Mouse (Mus musculus) hindbrain, embryonic 14.5 days (tissue): Measurements from ENCODE around the gene Rnaseh1. TPM values are rescaled to one million over a fixed set of nuclear protein-coding genes. Genes with fewer than 3 reads are reported as not detected.
A peak's percentile ranks its signal among the peaks of the same experiment; 100 is the strongest.

Experiments used
- ATAC-seq: fragments of 200-750 bp; cut with Nextera tagmentation; 2 replicates; pipeline ENCODE4 v1.8.0; 2017; ENCODE audit warnings: moderate number of reproducible peaks, mild to moderate bottlenecking, moderate TSS enrichment, moderate library complexity; ENCODE audit not compliant: low FRiP score
- DNase-seq: peaks from one replicate; pipeline ENCODE4 v3.0.0-alpha.2; 2015; ENCODE audit warnings: low spot score
- H3K27ac ChIP-seq: fragments of 300-500 bp; sonication (generic); 2 replicates; pipeline ENCODE4 v1.5.1; 2014; ENCODE audit warnings: mild to moderate bottlenecking, moderate library complexity
- H3K27me3 ChIP-seq: fragments of 300-500 bp; sonication (generic); 2 replicates; pipeline ENCODE4 v1.6.1; 2014; ENCODE audit warnings: mild to moderate bottlenecking, low read length, mixed read lengths; ENCODE audit not compliant: control insufficient read depth, insufficient read depth
- H3K36me3 ChIP-seq: fragments of 300-500 bp; sonication (generic); replicated peaks from 2 replicates; pipeline ENCODE4 v1.6.1; 2014; ENCODE audit not compliant: control insufficient read depth, insufficient read depth
- H3K4me1 ChIP-seq: fragments of 300-500 bp; sonication (generic); replicated peaks from 2 replicates; pipeline ENCODE4 v1.6.1; 2014; ENCODE audit warnings: antibody characterized with exemption, low read length, mixed read lengths; ENCODE audit not compliant: control insufficient read depth, insufficient read depth
- H3K4me2 ChIP-seq: fragments of 300-500 bp; sonication (generic); replicated peaks from 2 replicates; pipeline ENCODE4 v1.6.1; 2014; ENCODE audit warnings: mild to moderate bottlenecking, moderate library complexity
- H3K4me3 ChIP-seq: fragments of 300-500 bp; sonication (generic); replicated peaks from 2 replicates; pipeline ENCODE4 v1.5.1; 2014; ENCODE audit warnings: mild to moderate bottlenecking, low read length
- H3K9ac ChIP-seq: fragments of 300-500 bp; sonication (generic); 2 replicates; pipeline ENCODE4 v1.6.1; 2014
- H3K9me3 ChIP-seq: fragments of 300-500 bp; sonication (generic); 2 replicates; pipeline ENCODE4 v1.6.1; 2016; ENCODE audit warnings: low read length; ENCODE audit not compliant: control insufficient read depth
- WGBS: fragments of 180-500 bp; shearing (Covaris S2); extraction: QIAGEN DNeasy Blood & Tissue Kit; methylation state at CpG from one replicate; pipeline ENCODE4 v1.1.7; 2014; 5-methylcytosine and 5-hydroxymethylcytosine counted together
- polyA plus RNA-seq: library from polyadenylated mRNA; unstranded; fragments of >200 nt; fragmentation: Nextera tagmentation; extraction: Ambion mirVana; gene quantifications from 2 replicates; pipeline ENCODE4 v1.2.1, GENCODE M21; 2014

The Rnaseh1 gene
- polyA plus RNA-seq, 1 experiment from 2014 or later, result 18.8 TPM

- DNase-seq (no peak), ATAC-seq (no peak)
- H3K9ac ChIP-seq, result no peak overlapping the region
- H3K27ac ChIP-seq, result no peak overlapping the region
- WGBS, result 86% methylated on average over 1 of the region's 1 CpGs
- no peak overlapping the region for H3K4me3 ChIP-seq
- H3K27me3 ChIP-seq, result no peaks in the 10 kb centered on the region
- no peaks in the 10 kb centered on the region for H3K36me3 ChIP-seq
- H3K4me1 ChIP-seq, result no peaks in the 10 kb centered on the region; the same call in 1 of the 2 replicates
- no peaks in the 10 kb centered on the region for H3K9me3 ChIP-seq
- no peak overlapping the region for H3K4me2 ChIP-seq
These were observed 26.8 kb upstream of the Rnaseh1 start for GRCm38 (mm10) chr12:28622641-28623040.

DNA sequence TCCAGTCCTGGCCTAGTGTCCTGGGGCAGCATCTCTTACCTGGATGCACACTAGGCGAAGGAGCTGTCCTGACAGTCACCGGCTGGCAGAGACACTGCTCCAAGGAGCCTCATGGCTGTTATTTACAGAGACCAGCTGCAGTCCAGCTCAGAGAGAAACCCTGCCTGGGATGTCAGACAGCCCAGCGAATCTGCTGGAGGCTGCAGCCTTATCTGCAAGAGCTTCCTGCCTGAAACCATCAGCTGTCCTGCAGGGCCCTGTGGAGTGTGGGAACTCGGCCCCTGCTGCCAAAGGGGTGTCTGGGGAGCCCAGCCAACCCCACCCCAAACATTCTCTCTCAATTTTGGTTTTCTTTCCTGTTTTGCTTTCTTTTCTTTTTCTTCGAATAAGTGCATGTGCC lies 26.2 kb upstream of the Rnaseh1 start, which contains the start of gene Colec11:
Colec11 (minus strand) TSS at position 183 of the 400 bp plus-strand sequence.
- 64% methylated on average over 5 of the region's 5 CpGs for WGBS
- H3K27me3 ChIP-seq, result no peaks in the 10 kb centered on the region

DNA sequence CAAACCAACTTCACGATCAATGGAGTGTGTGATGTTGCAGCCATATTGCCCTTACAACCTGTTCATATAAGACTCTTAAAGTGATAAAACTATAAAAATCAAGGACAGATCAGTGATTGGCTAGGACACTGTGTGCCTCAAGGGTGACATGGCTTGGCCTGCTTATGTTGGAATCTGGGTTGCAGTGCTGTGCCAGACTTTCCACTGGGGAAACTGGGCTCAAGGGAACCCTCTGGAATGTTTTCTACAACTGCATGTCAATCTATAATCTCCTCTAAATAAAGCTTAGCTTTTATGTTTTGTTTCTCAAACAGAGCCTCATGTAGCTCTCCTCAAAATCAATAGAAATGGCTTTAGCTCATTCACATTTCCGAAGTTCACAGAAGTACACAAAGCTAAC lies 25.2 kb upstream of the Rnaseh1 start:
- ATAC-seq (no peak), DNase-seq (no peak)
- no peak overlapping the region for H3K27ac ChIP-seq
- no peaks in the 10 kb centered on the region for H3K9me3 ChIP-seq
- peaks cover 16% of the 10 kb centered on the region for H3K36me3 ChIP-seq
- 93% methylated on average over 2 of the region's 2 CpGs for WGBS
- no peak overlapping the region for H3K9ac ChIP-seq
- no peak overlapping the region for H3K4me2 ChIP-seq
- no peak overlapping the region for H3K4me3 ChIP-seq
- H3K27me3 ChIP-seq, result no peaks in the 10 kb centered on the region
- no peaks in the 10 kb centered on the region; the same call in 1 of the 2 replicates for H3K4me1 ChIP-seq

More for the DNA sequence above, 26.2 kb upstream of the Rnaseh1 start, which contains the start of gene Colec11:
- Histone ChIP-seq H3K27ac (no peak within 1 kb of the TSS), H3K36me3 (peaks cover 5% of the 10 kb centered on the region), H3K4me2 (no peak within 1 kb of the TSS), H3K9ac (no peak within 1 kb of the TSS), H3K4me3 (no peak within 1 kb of the TSS), H3K4me1 (no peaks in the 10 kb centered on the region; the same call in 1 of the 2 replicates), H3K9me3 (no peaks in the 10 kb centered on the region)
- ATAC-seq (no peak), DNase-seq (no peak)

- ATAC-seq, result no peak
- Histone ChIP-seq H3K36me3 (peaks cover 27% of the 10 kb centered on the region), H3K9me3 (no peaks in the 10 kb centered on the region), H3K4me1 (no peaks in the 10 kb centered on the region; the same call in 1 of the 2 replicates), H3K27ac (no peak overlapping the region), H3K9ac (no peak overlapping the region), H3K4me3 (no peak overlapping the region), H3K4me2 (no peak overlapping the region), H3K27me3 (no peaks in the 10 kb centered on the region)
- DNase-seq, result no peak
- 84% methylated on average over 7 of the region's 7 CpGs for WGBS
These were observed 24.0 kb upstream of the Rnaseh1 start for GRCm38 (mm10) chr12:28625407-28625806.

DNA sequence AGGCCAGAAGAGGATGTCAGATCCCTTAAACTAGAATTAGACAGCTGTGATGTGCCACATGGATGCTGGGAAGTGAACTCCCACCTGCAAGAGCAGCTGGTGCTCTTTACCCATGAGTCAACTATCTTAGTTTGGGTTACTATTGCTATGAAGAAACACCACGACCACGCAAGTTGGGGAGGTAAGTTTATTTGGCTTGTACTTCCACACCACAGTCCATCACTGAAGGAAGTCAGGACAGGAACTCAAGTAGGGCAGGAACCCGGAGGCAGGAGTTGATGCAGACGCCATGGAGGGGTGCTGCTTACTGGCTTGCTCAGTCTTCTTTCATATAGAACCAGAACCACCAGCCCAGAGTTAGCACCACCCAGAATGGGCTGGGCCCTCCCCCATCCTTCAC lies 22.3 kb upstream of the Rnaseh1 start:
- ATAC-seq (no peak), DNase-seq (no peak)
- no peak overlapping the region for H3K4me2 ChIP-seq
- H3K4me3 ChIP-seq, result no peak overlapping the region
- 76% methylated on average over 4 of the region's 4 CpGs for WGBS
- no peaks in the 10 kb centered on the region; the same call in 1 of the 2 replicates for H3K4me1 ChIP-seq
- H3K27ac ChIP-seq, result no peak overlapping the region
- H3K36me3 ChIP-seq, result peaks cover 44% of the 10 kb centered on the region
- no peak overlapping the region for H3K9ac ChIP-seq
- no peaks in the 10 kb centered on the region for H3K27me3 ChIP-seq
- no peaks in the 10 kb centered on the region for H3K9me3 ChIP-seq

DNA sequence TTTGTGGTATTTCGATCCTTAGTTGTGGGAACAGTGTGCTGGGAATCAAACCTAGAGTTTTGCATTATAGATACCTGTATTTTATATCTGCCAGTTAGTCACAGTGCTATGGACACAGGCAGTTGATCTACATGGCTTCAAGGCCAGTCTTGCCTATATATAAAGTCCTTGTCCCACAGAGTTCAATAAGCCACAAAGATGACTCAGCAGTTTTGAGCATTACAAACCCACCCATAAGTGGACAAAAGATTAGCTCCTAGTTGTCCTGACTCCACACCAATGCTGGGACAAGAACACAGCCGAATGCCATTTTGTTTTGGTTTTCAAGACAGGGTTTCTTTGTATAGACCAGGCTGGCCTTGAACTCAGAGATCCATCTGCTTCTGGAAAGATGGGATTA lies 21.0 kb upstream of the Rnaseh1 start:
- Histone ChIP-seq H3K9me3 (no peaks in the 10 kb centered on the region), H3K4me2 (no peak overlapping the region), H3K27ac (no peak overlapping the region), H3K9ac (no peak overlapping the region), H3K4me1 (no peaks in the 10 kb centered on the region), H3K36me3 (peaks cover 58% of the 10 kb centered on the region), H3K4me3 (no peak overlapping the region), H3K27me3 (no peaks in the 10 kb centered on the region)
- DNase-seq (no peak), ATAC-seq (no peak)
- 93% methylated on average over 2 of the region's 2 CpGs for WGBS

DNA sequence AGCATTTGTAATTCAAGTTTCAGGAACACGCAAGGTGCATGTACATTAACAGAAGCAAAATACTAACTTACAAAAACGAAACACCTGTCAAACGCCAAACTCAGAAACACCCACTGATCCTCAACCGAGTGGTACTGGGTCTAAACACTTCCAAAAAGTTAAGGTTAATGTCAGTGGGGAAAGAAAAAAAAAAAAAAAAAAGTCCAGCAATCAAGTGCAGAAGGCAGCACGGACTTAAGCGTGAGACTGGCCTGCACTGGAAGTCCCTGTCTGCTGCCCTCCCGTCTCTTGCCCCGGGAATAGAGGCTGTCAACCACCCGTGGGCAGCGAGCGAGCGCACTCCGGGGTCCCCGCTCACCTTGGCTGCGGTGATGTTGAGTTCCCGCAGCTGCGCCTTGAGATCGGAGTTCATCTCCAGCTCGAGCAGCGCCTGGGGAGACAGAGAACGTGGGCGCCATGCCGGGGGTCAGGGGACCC lies 14.3 kb upstream of the Rnaseh1 start:
- H3K27ac ChIP-seq, result peak overlapping the region; percentile 92
- H3K9ac ChIP-seq, result peak overlapping the region; percentile 96
- ATAC-seq (no peak), DNase-seq (no peak)
- peak overlapping the region; percentile 85 for H3K4me3 ChIP-seq
- peaks cover 13% of the 10 kb centered on the region for H3K4me1 ChIP-seq
- H3K36me3 ChIP-seq, result peaks cover 45% of the 10 kb centered on the region
- H3K9me3 ChIP-seq, result no peaks in the 10 kb centered on the region
- peak overlapping the region; percentile 56 for H3K4me2 ChIP-seq
- no peaks in the 10 kb centered on the region for H3K27me3 ChIP-seq
- 2% methylated on average over 23 of the region's 23 CpGs for WGBS

DNA sequence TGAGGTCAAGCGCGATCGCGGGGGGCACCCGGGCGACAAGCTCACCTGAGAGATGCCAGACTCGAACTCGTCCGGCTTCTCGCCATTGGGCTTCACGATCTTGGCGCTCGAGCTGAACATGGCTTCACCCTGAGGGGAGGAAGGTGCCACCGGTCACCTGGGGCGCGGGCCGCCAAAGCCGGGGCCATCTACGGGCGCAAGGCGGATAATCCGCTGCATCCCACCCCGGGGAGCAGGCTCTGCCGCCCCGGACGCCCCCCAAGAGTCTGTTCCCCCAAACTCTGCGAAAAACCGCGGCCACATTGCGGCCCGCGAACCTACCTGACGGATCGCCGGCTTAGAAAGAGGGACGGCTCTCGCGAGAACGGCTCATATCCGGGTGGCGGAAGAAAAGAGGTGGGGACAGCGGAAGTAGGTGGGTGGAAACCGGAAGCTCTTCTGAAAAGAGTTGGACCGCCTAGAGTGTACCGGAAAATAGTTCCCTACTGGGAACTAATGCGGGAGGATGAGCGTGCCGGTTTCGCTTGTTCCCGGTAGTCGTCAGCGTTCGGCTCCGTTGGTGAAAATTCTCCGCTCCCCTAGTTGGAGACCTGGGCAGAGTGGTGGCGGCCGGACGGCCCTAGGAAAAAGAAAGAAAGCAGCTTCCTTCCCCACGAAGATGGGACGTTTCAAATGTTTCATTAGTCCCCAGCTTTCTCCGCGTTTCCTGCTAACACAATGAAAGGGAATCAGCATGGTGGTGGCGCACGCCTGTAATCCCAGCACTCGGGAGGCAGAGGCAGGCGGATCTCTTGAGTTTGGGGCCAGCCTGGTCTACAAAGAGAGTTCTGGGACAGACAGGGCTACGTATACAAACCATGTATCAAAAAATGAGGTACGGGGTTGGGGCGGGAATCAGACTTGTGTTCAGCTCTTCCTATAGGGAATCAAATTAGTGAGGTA lies 13.6 kb upstream of the Rnaseh1 start, which contains the start of gene Rps7:
Rps7 (minus strand) TSS at position 419 of the 942 bp plus-strand sequence.
- Histone ChIP-seq H3K4me2 (peak within 1 kb of the TSS; percentile 63), H3K9ac (peak within 1 kb of the TSS; percentile 96), H3K27me3 (no peaks in the 10 kb centered on the region), H3K27ac (peak within 1 kb of the TSS; percentile 92), H3K4me3 (peak within 1 kb of the TSS; percentile 85), H3K9me3 (no peaks in the 10 kb centered on the region), H3K36me3 (peaks cover 38% of the 10 kb centered on the region), H3K4me1 (peaks cover 13% of the 10 kb centered on the region)
- WGBS, result 6% methylated on average over 69 of the region's 69 CpGs
- DNase-seq (peak; percentile 97), ATAC-seq (peak; percentile 97)

DNA sequence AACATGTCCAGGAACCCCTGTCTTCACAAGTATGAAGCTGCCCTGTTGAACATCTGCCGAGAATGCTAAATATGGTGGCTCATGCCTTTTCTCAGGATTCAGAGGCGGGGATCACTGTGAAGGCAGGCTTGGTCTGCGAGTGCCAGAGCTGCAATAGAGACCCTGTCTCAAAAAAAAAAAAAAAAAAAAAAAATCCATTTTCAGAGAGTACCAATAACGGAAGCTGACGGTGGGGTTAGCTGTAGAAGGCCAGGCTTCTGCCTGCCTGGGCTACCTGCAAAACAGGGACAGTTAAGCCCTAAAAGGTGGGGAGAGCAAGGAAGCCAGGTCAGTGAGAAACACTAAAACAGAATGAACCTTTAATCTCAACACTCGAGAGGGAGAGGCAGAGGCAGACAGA lies 12.9 kb upstream of the Rnaseh1 start:
- DNase-seq (no peak), ATAC-seq (no peak)
- Histone ChIP-seq H3K9ac (no peak overlapping the region), H3K36me3 (peaks cover 31% of the 10 kb centered on the region), H3K27me3 (no peaks in the 10 kb centered on the region), H3K4me1 (peaks cover 13% of the 10 kb centered on the region), H3K4me3 (peak overlapping the region; percentile 85), H3K9me3 (no peaks in the 10 kb centered on the region), H3K27ac (no peak overlapping the region), H3K4me2 (peak overlapping the region; percentile 63)
- WGBS, result 90% methylated on average over 6 of the region's 6 CpGs
